Mouse (Mus musculus) cerebral cortex, adult 2 months (tissue): ENCODE data around the gene Osbp2.

Experiments
- WGBS: fragments of 180-500 bp; shearing (Covaris S2); methylation state at CpG from one replicate; pipeline ENCODE4 v1.1.7; 2018; 5-methylcytosine and 5-hydroxymethylcytosine counted together

Osbp2 gene

GRCm38 (mm10) chr11:3863454-3864112, at the start of gene Osbp2:
Gene Osbp2, minus strand, starts transcription at chr11:3863903.
- WGBS, result 2% methylated on average over 58 of the region's 58 CpGs

DNA sequence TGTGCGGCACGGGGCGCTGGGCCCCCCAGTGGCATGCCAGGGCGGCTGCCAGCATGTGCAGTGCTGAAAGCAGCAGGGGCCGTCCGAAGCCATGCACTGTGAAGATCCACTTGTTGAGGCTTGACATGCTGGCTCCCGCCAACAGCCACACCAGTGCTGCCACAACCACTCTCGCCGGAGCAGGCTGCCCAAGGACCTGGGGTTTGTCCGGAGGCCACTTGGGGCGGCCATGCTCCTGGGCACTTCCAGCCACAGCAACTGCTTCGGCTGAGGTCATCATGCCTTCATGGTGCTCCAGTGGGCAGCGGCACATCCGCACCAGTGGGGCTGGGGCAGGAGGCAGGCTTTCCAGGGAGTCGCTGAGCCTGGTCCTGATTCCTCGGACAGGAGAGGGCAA, 49.2 kb upstream of the Osbp2 start:
- WGBS, result 3% methylated on average over 16 of the region's 16 CpGs

GRCm38 (mm10) chr11:3912100-3912874, 48.6 kb upstream of the Osbp2 start:
- WGBS, result 6% methylated on average over 19 of the region's 19 CpGs

GRCm38 (mm10) chr11:3911440-3911839, 47.7 kb upstream of the Osbp2 start:
- 51% methylated on average over 6 of the region's 6 CpGs for WGBS

- 33% methylated on average over 5 of the region's 5 CpGs for WGBS
Measured at GRCm38 (mm10) chr11:3910513-3911310, 47.0 kb upstream of the Osbp2 start.

DNA sequence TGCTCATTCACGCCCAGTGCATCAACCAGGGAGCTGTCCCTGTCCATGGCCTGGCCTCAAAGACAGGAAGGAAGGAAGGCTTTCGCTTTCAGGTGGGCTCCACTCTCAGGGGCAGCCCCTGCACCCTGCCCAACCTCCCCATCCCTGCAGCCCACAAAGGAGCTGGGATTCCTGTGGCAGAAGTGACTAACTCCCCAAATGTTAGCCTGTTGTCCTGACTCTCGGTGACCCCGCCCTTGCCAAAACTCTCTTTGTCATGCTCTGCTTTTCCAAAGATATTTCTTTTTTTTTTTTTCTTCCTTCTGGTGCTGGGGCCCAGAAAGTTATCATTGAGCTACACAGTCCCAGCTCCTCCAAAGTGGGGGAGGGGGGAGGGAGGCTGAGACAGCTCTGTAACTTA, 45.5 kb upstream of the Osbp2 start:
- WGBS, result 80% methylated on average over 4 of the region's 4 CpGs

DNA sequence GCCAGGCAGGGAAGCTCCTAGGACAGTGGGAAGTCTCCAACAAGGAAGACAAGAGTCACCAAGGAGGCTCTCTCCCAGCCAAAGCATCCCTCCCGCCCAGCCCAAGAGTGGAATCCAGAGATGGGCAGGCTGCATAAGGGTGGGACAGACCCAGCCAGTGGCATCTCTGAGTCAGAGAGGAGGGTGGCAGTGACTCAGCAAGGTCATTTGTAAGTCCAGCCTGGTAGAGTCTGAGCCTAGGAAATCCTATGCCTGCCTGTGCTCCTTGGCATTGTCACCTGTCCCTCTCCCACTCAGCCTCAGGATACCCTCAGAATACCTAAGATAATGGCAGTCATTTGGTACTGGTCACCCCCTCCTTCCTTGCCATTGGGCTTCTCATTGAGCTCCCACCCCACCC, 41.7 kb upstream of the Osbp2 start:
- WGBS, result 88% methylated on average over 1 of the region's 1 CpGs

DNA sequence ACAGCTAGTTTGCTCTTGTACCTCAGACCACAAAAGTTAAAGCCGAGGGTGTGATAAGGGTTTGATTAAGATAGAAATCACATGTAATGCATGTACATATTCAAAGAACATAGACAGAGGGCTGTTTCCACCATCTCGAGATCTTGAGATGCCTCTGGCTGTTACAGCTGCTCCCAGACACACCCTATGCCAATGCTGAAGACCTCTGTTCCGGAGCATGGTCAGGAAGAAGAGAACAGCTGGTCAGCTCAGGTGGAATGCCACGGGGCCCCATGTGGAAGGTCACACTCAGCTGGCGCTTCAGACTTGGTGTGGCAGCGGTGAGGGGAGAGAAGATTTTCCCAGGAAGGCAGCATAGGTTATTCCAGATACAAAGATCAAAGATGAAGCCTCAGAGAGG, 41.0 kb upstream of the Osbp2 start:
- 89% methylated on average over 6 of the region's 6 CpGs for WGBS

DNA sequence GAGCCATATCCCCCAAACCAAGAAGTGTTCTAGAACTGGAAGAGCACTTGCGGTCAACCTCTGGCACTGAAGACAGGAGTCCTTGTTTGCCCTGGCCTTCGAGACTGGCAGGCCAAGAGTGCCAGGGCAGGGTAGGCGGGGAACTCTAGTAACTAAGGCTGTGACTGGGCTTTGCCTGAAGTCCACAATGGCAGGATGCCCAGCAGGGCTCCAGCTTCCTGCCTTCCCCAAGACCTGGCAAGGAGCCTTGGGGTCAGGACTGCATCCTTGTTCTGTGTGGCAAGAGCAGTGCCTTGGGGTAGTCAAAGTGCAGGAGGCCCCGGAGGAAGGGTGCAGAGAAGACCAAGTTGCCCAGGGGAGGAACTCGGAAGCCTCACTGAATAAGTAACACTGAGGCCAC, 39.3 kb upstream of the Osbp2 start:
- 56% methylated on average over 5 of the region's 5 CpGs for WGBS

GRCm38 (mm10) chr11:3902516-3902915, 38.8 kb upstream of the Osbp2 start:
- 82% methylated on average over 3 of the region's 3 CpGs for WGBS

DNA sequence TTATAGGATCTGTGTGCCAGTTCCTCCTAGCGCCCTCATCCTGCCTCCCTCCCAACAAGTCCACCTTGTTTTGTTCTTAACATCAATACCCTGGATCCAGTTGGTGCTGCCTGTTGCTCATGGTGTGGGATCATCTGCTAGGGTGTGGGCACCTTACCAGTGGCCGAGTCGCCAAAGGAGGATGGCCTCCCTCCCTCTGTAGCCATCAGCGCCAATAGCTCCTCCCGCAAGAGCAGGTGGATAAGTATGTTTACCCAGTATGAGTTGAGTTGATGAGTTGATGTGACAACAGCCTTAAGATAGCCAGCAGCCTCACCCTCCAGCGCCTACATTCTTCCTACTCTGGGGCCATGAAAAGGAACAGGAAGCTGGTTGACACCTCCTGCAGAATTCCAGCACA, 36.6 kb upstream of the Osbp2 start:
- 59% methylated on average over 6 of the region's 6 CpGs for WGBS

GRCm38 (mm10) chr11:3895933-3896332, 32.2 kb upstream of the Osbp2 start:
- 67% methylated on average over 1 of the region's 1 CpGs for WGBS

DNA sequence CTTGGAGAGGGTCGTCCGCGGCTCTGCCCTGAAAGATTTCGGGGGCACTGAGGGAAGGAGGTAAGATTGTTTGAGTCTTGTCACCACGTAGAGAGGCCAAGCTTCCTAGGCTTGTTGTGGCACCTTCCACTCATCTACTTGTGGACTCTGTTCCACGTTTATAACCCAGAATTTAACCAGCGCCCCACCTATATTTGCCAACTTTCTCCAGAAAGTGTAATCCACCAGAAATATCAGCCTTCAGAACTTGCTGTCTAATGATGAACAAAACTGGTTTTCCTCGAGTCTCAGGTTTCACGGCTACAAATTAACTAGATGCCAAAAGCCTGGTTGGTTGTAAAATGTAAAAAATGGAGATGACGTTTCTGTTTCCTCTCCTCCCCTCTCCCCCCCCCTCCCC, 31.8 kb upstream of the Osbp2 start:
- WGBS, result 4% methylated on average over 10 of the region's 10 CpGs

GRCm38 (mm10) chr11:3894406-3895281, 30.9 kb upstream of the Osbp2 start, which contains the start of the genes 4921536K21Rik and Dusp18:
Gene 4921536K21Rik, minus strand, starts transcription at chr11:3895098.
Gene Dusp18, plus strand, starts transcription at chr11:3895240.
- 8% methylated on average over 46 of the region's 46 CpGs for WGBS

DNA sequence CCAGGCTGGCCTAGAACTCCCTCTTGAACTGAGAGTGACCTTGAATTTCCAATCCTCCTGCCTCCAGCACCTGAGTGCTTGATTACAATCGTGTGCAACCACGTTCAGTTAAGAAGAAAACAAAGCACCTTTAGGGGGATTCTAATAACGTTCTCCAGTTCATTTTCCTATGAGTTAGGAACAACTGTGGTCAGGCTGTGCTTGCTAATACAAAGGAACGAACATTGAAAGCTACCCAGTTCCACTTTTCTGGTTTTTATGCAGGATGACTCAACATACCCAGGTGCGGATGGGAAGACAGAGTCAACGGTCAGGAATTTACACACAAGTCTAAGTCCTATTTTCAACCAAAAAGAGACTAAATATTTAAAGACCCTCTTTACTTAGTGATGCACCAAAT, 30.3 kb upstream of the Osbp2 start:
- WGBS, result 82% methylated on average over 6 of the region's 6 CpGs

- WGBS, result 73% methylated on average over 5 of the region's 5 CpGs
Measured at GRCm38 (mm10) chr11:3887331-3887730, 23.6 kb upstream of the Osbp2 start.

DNA sequence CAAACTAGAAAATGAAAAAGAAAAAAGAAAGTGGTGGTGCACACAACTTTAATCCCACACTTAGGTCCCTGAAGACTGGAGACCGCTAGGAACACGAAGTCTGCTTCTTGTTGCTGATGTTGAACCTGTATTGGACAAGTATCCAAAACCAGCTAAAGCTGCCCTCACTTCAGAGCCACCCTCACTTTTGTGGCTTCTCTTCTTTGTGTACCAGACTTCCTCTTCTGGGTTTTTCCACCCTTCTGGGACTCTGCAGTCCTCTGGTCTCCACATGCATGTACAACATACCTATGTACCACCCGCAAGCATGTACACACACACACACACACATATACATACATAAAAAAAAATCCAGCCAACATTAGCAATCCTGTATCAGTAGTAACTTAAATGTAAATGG, 20.0 kb upstream of the Osbp2 start:
- 93% methylated on average over 3 of the region's 3 CpGs for WGBS

- 34% methylated on average over 2 of the region's 2 CpGs for WGBS
Measured at GRCm38 (mm10) chr11:3879836-3880235, 16.1 kb upstream of the Osbp2 start.

DNA sequence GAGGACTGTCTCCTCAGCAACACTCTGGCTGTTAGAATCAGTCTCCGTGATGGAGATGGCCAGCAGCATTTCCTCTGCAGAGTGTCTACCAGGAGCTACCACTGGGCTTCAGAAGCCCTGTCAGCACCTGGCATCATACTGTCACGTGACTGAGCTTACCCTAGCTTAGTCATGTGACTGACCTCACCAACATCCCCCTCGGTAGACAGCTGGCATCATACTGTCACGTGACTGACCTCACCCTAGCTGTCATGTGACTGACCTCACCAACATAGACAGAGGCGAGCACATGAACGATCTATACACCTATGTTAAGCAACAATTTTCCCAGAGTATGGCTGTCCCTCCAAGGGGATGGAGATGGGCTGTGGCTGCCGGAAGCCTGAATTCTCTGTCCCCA, 15.0 kb upstream of the Osbp2 start:
- 82% methylated on average over 7 of the region's 7 CpGs for WGBS

- 63% methylated on average over 6 of the region's 6 CpGs for WGBS
Measured at GRCm38 (mm10) chr11:3876419-3876818, 12.7 kb upstream of the Osbp2 start.

DNA sequence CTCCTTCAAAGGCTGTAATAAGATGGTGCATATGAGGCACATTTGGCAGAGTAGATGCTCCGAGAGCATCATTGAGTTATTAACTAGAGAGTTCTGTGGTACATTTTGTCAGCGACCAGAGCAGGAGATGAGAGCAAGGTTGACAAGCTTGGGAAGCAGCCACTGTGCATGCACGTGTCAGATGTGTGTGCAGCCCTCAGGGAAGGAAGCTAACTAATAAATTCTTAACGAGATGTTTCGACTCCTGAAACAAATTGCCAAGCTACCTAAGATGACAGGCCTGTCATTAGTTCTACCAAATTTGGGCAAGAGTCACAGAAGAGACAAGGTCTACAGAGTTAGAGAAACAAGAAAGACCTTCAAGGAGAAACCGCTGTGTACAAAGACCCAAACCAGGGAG, 640 bp upstream of the Osbp2 start:
- 36% methylated on average over 6 of the region's 6 CpGs for WGBS
